Comparison of ENCODE assay signal across 33 mouse cellular contexts in the genomic region with DNA sequence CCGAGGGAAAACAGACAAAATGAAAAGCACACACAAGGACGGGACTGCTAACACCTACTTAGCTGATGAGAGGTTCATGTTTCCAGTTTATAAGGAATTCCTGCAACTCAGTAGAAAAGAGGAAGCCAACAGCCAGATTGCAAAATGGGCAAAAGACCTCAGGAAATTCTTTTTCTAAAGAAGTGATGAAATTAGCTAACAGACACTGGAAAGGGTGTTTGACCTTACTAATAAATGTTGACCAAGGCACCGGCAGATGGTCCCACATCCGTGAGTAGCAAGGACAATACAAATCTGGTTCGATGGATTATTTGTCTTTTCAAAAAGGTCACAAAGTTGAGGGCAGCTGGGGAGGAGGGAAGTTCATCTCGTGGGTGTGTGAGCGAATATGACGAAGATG.
DNase-seq lines count a peak whose midpoint lies in the region; ATAC-seq and TF ChIP-seq lines count a peak whose summit lies in the region.
"Had no signal": no experiment of that assay in that cellular context is flagged by ENCODE, and none has a peak within 500 bp of the region (broad histone marks: within the 10 kb centered on the region; RNA-seq: fewer than 3 reads in every experiment).

No protein-coding gene starts in this region.

- no peaks in the 10 kb centered on the region for H3K9me3 ChIP-seq in lung, embryonic 14.5 days (ENCODE audit: low read depth, low read length)
- H3K9me3 ChIP-seq: hindbrain, embryonic 12.5 days; intestine, embryonic 15.5 days; limb, embryonic 13.5 days; liver, embryonic 13.5 days; midbrain, embryonic 12.5 days; neural tube, embryonic 13.5 days had no signal

- TF ChIP-seq CTCF in lung, embryonic 14.5 days (IDR thresholded peaks at IDR 0.05; ENCODE audit: low read depth): no peak

- no peaks in the 10 kb centered on the region for H3K4me1 ChIP-seq in lung, embryonic 14.5 days (ENCODE audit: insufficient read depth)
- H3K4me1 ChIP-seq: hindbrain, embryonic 12.5 days; intestine, embryonic 15.5 days; liver, embryonic 13.5 days; megakaryocyte, embryonic 14.5 days; midbrain, embryonic 12.5 days; neural tube, embryonic 13.5 days had no signal

- H3K27ac ChIP-seq in lung, embryonic 14.5 days (ENCODE audit: low read depth): no peak overlapping the region
- H3K27ac ChIP-seq: hindbrain, embryonic 12.5 days; hindbrain, postnatal 0 days; intestine, embryonic 15.5 days; layer of hippocampus, adult 2 months; left cerebral cortex, adult 2 months; limb, embryonic 13.5 days; liver, embryonic 13.5 days; midbrain, embryonic 12.5 days; neural tube, embryonic 13.5 days had no signal

- WGBS in lung, embryonic 14.5 days: 29% methylated on average over 8 of the region's 8 CpGs

- peak; percentile 3 for DNase-seq in embryo, embryonic 10.5 days (ENCODE audit: low spot score)
- no peak for DNase-seq in embryo, embryonic 9.5 days (ENCODE audit: extremely low spot score)
- peak; percentile 13 for DNase-seq in lung, embryonic 14.5 days
- no peak for DNase-seq in lung, adult 18-20 months
- DNase-seq in brain, adult 2 months (ENCODE audit: low read depth, low spot score): peak; percentile 2
- no peak for DNase-seq in left cerebral cortex, postnatal 10 days (ENCODE audit: extremely low spot score in 1 of 2, low spot score in 2 of 2)
- no peak for DNase-seq in B cell, adult 2 months
- DNase-seq: adrenal gland, postnatal 14 days; cerebellum, adult 18-20 months; gastrocnemius, postnatal 10 days; heart, adult 11 months; heart, postnatal 36 days; kidney, adult 2 months; kidney, postnatal 36 days; liver, embryonic 13.5 days; right cerebral cortex, adult 18-20 months; right cerebral cortex, postnatal 4 days; thymus, adult 2 months; thymus, postnatal 36 days had no signal

- intact Hi-C loops in left cerebral cortex, postnatal 10 days (cut with DNase I): no loop called here

- H3K36me3 ChIP-seq in lung, embryonic 14.5 days (ENCODE audit: insufficient read depth): no peaks in the 10 kb centered on the region
- H3K36me3 ChIP-seq: hindbrain, embryonic 12.5 days; intestine, embryonic 15.5 days; limb, embryonic 13.5 days; liver, embryonic 13.5 days; midbrain, embryonic 12.5 days; neural tube, embryonic 13.5 days had no signal

- no peak for ATAC-seq in lung, embryonic 14.5 days (ENCODE audit: insufficient read depth)
- ATAC-seq in monocyte, adult 5-6 weeks (replicated peaks; ENCODE audit: insufficient number of reproducible peaks, low FRiP score, low TSS enrichment, poor library complexity, severe bottlenecking): 0 out of 2 replicates have a peak, but pooled peaks have one; percentile 38
- ATAC-seq: forebrain, embryonic 16.5 days; intestine, embryonic 15.5 days; Patski had no signal

- no peak overlapping the region for H3K4me3 ChIP-seq in lung, embryonic 14.5 days (ENCODE audit: low read depth, low read length)
- H3K4me3 ChIP-seq: erythroblast, embryonic 14.5 days; hindbrain, embryonic 12.5 days; intestine, embryonic 15.5 days; layer of hippocampus, adult 2 months; left cerebral cortex, adult 2 months; limb, embryonic 13.5 days; liver, embryonic 13.5 days; midbrain, embryonic 12.5 days; neural tube, embryonic 13.5 days had no signal

- H3K27me3 ChIP-seq in lung, embryonic 14.5 days (ENCODE audit: insufficient read depth, low read length): no peaks in the 10 kb centered on the region
- H3K27me3 ChIP-seq: hindbrain, embryonic 12.5 days; intestine, embryonic 15.5 days; limb, embryonic 13.5 days; liver, embryonic 13.5 days; megakaryocyte, embryonic 14.5 days; midbrain, embryonic 12.5 days; neural tube, embryonic 13.5 days had no signal

- no peak overlapping the region for H3K4me2 ChIP-seq in lung, embryonic 14.5 days
- H3K4me2 ChIP-seq: heart, embryonic 11.5 days; hindbrain, embryonic 12.5 days; intestine, embryonic 15.5 days; limb, embryonic 13.5 days; liver, embryonic 13.5 days; midbrain, embryonic 12.5 days; neural tube, embryonic 13.5 days had no signal

- H3K9ac ChIP-seq in lung, embryonic 14.5 days: no peak overlapping the region
- H3K9ac ChIP-seq: hindbrain, embryonic 12.5 days; intestine, embryonic 15.5 days; limb, embryonic 13.5 days; liver, embryonic 13.5 days; midbrain, embryonic 12.5 days; neural tube, embryonic 13.5 days had no signal

Comparison
In these comparisons a context has a peak if more than half of its experiments do, and no peak if none do; other contexts are left out.
1. DNase-seq: peak in embryo, embryonic 10.5 days (single experiment), lung, embryonic 14.5 days (single experiment) and brain, adult 2 months (single experiment); none in embryo, embryonic 9.5 days (single experiment), lung, adult 18-20 months (0 of 2), left cerebral cortex, postnatal 10 days (0 of 2) and B cell, adult 2 months (0 of 2).